Mouse (Mus musculus): ENCODE measurements around the gene Gm20388.
A peak's percentile ranks its signal among the peaks of the same experiment; 100 is the strongest.
"Not testable (repeated sequence)": the region's sequence is repeated elsewhere in the genome, so short reads cannot be mapped to it uniquely, and the experiment has no call there.

Gm20388 gene

DNA sequence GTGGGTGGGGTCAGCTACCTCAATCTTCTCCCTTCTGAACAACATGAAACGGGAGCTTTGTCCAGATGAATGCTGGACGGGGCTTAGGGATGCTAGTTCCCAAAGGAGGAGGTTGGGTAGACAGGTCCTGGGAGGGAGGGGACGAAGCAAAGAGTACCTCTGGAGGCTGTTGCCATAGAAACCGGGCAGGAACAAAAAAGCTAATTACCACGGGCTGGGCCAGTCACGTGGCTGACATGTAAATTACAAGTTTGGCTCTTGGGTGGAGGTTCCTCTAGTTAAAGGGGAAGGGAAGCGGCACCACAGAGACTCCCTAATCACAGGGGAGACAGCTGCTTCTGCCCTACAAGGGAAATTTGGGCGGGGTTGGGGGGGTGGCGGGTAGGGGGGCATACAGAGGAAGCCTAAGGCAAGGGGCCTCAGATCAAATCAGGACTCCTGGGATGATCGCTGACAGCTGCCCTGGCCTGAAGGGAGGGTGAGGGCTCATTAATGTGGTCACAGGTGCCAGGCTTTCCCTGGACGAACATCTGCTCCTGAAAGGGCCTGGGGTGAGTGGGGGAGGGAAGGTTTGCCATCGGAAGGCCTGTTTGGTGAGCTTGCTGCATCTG, 3502.0 kb downstream of the Gm20388 start:
- DNase-seq (ENCODE audit: low spot score in 2 of 2), result peak in 1 of 2 experiments; percentile 59

DNA sequence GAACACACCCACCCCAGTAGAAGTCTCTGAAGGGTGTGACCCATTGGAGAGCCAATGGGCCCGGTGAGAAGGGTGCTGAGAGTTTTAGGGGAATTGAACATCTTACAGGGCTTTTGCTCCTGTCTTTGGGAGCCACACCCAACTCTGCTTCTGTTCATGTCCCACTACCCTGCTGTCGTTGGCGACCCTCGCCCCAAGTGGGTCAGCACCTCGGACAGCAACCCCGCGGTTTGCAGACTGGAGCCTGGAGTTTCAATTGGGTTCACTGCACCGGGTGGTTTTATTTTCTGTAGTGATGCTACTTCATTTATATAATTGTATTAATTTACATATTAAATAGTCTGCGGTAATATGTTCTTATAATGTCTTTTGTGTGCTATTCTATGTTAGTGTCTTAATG, 3503.6 kb downstream of the Gm20388 start:
- no peak for DNase-seq (ENCODE audit: low spot score in 2 of 2)

DNA sequence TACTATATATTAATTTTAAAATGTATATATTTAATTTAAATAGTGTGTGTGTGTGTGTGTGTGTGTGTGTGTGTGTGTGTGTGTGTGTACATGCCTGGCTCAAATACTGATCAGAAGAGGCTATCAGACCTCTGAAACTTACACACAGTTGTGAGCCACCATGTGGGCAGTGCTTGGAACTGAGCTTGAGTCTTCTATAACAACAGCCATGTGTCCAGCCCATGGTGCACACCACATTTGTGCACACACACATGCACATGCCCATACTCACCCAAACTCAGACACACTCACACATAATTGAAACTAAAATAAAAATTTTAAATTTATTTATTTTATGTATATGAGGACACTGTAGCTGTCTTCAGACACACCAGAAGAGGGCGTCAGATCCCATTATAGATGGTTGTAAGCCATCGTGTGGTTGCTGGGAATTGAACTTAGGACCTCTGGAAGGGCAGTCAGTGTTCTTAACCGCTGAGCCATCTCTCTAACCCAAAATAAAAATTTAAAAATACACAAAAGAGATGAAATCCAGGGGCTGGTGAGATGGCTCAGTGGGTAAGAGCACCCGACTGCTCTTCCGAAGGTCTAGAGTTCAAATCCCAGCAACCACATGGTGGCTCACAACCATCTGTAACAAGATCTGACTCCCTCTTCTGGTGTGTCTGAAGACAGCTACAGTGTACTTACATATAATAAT, 3504.5 kb downstream of the Gm20388 start:
- DNase-seq (ENCODE audit: low spot score in 2 of 2), result not testable (repeated sequence)

DNA sequence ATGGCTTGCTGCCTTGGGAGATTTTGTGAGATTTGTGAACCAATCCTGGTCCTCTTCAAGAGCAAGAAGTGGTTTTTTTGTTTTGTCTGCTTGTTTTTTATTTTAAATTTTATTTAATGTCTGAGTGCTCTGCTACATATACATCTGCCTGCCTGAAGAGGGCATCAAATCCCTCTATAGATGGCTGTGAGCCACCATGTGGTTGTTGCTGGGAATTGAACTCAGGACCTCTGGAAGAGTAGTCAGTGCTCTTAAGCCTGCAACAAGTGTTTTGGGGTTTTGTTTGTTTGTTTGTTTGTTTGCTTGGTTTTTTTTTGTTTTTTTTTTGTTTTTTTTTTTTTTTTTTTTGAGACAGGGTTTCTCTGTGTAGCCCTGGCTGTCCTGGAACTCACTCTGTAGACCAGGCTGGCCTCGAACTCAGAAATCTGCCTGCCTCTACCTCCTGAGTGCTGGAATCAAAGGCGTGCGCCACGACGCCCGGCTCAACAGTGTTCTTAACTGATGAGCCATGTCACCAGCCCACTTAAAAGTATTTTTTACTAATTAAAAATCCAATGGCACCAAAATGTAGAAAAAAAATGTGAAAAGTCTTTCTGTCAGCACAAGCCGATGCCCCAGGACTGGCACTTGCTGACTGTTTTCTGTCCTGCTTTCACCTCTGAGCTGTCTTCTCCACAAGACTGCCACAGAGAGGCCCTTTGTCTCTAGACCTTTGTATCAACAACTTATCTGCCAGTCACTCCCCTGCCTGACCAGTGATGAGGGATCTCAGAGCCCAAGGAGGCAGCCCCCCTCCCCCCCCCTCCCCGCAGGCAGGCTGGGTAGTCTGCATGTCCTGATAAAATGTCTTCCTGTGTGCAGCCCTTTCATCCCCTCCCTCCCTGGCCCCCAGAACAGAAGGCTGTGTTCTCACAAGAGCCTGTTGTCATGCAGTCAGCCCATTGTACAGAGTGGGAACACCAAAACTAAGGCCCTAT, 3505.6 kb downstream of the Gm20388 start:
- no peak for DNase-seq (ENCODE audit: low spot score in 2 of 2)

DNA sequence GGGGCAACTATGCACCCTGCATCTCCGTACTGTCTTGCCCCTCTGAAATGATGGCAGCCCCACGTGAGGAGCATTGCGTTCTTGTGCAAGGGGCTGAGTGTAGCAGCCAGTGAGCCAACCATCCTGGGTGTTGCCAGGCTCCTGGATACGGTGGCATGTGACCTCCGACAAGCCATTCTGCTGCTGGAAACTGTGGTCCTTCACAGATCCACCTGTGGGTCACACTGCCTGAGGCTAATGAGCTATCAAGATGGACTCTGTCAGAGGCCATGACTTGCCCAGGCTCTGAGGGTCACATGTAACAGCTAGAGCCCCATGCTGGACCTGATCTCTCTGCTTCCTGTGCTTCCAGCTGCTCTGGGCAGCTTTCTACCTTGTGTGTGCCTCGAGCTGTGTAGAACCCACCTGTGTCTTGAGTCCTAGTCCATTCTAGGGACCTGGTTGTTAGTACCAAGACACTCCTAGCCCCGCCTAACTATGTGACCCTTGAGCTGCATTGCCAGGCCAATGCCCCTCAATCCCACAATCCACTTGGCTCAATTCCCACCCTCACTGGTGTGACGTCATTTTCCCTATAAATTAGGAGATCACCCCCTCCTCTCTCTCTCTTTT, 3506.4 kb downstream of the Gm20388 start:
- no peak for DNase-seq (ENCODE audit: low spot score in 2 of 2)

DNA sequence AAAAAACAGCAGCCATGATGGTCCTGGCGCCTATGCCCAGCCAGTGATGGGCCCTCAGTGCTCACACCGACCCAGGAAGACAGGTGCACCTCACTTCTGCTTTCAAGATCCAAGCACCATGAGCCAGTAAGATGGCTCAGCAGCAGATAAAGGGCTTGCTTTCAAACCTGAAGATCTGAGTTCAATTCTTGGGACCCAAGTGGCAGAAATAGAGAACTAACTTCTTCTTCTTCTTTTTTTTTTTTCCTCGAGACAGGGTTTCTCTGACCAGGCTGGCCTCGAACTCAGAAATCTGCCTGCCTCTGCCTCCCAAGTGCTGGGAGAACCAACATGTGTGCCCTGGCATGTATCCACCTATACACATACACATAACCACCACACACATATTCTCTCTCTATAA, 3509.1 kb downstream of the Gm20388 start:
- DNase-seq (ENCODE audit: low spot score in 2 of 2), result no peak

DNA sequence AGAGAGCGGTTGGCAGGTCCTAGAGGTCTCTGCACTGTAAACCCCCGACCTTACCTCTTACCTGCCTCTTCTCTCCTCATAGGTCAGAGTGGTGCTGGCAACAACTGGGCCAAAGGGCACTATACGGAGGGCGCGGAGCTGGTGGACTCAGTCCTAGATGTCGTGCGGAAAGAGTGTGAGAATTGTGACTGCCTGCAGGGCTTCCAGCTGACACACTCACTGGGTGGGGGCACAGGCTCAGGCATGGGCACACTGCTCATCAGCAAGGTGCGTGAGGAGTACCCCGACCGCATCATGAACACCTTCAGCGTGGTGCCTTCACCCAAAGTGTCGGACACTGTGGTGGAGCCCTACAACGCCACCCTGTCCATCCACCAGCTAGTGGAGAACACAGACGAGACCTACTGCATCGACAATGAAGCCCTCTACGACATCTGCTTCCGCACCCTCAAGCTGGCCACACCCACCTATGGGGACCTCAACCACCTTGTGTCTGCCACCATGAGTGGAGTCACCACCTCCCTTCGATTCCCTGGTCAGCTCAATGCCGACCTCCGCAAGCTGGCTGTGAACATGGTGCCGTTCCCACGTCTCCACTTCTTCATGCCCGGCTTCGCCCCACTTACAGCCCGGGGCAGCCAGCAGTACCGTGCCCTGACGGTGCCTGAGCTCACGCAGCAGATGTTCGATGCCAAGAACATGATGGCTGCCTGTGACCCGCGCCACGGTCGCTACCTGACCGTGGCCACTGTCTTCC, 3510.1 kb downstream of the Gm20388 start:
- no peak for DNase-seq (ENCODE audit: low spot score in 2 of 2)

DNA sequence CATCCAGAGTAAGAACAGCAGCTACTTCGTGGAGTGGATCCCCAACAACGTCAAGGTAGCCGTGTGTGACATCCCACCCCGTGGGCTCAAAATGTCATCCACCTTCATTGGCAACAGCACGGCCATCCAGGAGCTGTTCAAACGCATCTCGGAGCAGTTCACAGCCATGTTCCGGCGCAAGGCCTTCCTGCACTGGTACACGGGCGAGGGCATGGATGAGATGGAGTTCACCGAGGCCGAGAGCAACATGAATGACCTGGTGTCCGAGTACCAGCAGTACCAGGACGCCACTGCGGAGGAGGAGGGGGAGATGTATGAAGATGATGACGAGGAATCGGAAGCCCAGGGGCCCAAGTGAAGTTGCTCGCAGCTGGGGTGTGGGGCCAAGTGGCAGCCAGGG, 3510.7 kb downstream of the Gm20388 start:
- DNase-seq (ENCODE audit: low spot score in 2 of 2), result no peak

DNA sequence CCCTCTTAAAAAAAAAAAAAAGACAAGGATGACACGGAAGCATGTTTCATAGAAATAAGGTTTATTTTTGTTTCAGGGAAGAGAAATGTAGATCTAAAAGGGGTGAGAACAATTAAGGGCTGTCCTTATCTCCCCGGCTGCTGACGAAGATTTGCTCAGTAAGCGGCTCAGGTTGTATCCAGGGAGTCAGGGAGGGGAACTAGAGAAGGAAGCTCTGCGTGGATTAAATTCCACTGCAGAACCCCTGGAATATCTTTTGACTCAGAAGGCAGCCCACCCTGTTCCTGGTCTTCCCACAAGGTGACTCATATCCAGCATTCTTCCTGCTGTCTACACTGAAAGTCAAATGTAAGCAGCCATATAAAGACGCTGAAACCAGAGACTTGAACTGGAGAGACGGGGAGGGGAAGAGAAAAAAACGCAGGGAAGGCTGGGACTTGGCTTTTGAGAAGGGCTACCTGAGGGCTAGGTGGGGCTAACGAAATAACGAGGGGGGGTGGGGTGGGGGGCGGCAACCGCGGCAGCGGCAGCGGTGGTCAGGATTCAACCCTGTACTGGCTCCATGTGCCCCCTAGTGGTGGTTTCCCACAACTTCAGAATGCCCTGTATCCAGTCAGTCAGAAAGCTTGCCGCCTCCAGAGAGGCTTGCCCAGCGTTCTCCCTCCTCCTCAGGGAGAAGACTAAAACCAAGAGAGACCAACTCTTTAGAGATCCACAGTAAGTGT, 3511.6 kb downstream of the Gm20388 start:
- peak in 1 of 2 experiments; percentile 68 for DNase-seq (ENCODE audit: low spot score in 2 of 2)

DNA sequence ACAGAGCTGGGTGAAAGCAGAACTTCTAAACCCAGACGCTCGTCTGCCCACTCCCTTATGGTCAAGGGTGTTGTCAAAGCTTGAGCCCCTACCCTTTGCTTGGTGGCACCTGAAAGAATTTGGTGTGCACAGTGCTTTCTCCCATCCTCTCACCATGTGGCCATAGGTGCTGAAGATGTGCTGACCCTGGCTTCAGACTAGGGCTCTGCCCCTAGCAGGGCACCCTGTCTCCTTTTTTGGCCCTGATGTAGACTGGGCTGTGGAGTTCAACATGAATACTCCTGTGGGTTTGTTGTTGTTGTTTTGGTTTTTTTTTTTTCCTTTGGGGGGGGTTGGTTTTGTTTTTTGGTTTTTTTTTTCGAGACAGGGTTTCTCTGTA, 3512.1 kb downstream of the Gm20388 start:
- DNase-seq (ENCODE audit: low spot score in 2 of 2), result no peak

DNA sequence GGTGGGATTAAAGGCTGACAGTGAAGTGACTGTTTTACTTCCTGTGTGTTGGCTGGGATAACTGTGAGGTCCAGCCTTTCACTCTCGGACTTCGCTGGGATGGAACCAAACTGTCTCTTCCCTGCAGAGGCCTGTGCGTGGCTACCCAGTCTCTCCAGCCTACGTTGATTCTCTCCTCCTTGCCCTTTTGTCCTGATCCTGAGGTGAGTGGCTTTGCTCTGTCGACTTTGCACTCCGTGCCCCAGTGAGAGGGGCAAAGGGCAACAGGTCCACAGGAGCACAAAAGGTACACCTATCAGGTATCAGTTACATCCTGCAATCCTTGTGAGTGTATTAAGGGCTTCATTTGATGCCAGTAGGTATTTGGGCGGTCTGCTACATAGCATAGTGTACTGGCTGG, 3512.8 kb downstream of the Gm20388 start, which contains the start of gene Def8:
Gene Def8, plus strand, starts transcription at position 87 of the 400 bp plus-strand sequence.
- DNase-seq (ENCODE audit: low spot score in 2 of 2), result no peak

DNA sequence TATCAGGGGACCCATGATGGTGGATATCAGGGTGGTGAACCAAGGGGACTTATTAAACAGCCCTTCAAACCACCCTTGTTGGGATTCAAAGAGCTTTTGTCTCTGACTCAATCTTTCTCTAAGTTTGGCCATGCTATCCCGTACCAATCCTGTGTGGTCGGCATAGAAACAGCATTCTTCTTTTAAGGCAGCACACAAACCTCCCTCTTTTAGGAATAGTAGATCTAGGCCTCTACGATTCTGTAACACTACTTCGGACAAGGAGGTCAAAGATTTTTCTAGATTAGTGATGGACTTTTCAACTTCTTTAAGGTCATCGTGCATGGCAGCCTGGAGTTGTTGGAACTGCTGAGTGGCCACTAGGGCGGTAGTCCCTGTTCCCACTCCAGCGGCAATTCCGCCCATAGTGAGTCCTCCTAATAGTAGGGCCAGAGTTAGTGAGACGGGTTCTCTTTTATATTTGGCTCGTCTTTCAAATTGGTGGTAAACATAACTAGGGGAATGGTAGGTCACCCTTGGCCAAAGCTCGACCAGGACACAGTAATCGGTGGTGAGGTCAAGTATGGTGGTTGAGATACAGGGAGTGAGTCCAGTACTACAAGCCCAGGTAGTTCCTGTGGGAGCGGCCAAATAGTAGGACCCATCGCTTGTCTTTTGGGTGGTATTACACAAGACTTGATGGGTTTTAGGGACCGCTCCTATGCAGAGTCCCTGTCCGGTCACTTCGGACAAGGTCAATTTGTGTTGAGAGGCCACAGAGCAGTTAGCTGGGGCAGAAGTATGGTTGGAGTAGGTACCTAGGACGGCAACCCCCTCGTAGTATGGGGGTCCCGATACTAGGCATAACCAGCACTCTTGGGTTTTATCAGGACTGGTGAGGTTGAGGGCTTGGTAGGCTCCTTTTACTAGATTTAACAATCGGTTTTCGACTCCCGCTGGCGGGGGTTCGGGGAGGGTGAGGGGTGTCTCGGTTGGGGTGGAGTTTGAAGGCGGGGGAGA, 3516.2 kb downstream of the Gm20388 start:
- no peak for DNase-seq (ENCODE audit: low spot score in 2 of 2)

DNA sequence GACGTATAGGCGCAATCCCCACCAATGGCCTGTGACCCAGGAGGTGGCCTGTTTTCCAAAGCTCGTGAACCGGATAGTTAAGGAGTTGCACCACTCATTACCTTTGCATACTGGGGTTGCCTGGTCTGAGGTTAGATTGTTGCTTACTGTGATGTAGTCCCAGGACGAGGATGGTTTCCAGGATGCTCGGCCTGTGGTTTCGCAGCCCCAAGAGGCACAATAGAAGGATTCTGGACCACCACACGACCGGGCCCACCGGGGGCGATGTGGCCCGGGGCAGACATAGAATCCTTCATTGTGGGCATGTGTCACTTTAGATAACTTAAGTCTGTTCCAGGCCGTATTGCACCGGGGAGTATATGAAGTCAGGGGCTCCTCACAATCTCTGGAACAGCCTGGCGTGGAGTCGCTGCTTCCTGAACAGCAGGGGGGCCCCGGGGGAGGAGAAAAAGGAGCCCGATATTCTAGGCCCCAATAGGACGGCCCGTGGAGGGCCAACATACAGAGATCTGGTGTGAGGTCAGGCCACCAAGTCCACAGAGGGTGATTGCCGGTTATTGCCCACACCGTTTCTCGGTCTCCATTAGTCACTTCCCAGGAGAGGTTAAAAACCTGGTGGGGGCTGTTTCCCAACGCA, 3517.1 kb downstream of the Gm20388 start:
- DNase-seq (ENCODE audit: low spot score in 2 of 2), result no peak

DNA sequence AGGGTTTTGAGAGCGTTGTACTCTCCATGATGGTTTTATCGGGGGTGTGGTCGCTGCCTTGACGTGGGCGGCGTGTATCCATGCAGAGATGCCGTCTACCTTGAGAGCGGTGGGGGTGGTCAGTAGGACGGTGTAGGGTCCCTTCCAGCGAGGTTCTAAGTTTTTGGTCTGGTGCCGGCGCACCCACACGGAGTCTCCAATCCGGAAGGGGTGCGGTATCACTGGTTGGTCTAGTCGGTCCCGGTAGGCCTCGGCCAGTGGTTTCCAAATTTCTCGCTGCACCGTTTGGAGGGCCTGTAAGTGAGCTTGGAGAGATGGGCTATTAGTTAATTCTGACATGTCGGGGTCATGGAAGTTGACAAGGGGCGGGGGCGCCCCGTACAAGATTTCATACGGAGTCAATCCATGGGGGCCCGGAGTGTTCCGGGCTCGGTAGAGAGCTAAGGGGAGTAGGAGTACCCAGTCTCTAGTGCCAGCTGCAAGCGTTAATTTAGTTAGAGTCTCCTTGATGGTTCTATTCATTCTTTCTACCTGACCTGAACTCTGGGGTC, 3517.8 kb downstream of the Gm20388 start:
- no peak for DNase-seq (ENCODE audit: low spot score in 2 of 2)

DNA sequence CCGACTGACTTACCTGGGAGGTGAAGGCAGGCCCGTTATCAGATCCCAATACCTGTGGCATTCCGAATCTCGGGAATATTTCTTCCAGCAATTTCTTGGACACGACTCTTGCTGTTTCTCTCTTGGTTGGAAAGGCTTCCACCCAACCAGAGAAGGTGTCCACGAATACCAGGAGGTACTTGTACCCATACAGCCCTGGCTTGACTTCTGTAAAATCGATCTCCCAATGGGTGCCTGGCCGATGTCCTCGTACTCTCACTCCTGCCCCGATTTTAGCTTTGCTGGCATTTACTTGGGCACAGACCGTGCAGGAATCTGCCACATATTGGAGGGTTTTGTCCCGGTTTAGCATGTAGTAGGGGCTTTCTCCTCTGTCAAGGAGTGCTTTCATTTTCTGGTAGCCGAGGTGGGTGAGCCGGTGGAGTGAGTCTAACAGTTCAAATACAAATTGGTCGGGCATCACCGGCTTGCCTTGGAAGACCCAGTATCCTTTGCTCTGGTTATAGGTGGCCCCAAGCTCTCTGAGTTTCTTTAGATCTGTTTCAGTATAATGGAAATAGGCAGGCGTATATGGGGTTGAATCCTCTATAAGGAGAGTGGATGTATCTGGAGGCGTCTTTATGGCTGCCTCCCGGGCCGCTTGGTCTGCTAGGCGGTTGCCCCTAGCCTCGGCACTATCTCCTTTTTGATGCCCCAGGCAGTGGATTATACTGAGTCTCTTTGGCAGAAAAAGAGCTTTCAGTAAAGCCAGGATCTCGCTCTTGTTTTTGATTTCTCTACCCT, 3518.5 kb downstream of the Gm20388 start:
- DNase-seq (ENCODE audit: low spot score in 2 of 2), result no peak

DNA sequence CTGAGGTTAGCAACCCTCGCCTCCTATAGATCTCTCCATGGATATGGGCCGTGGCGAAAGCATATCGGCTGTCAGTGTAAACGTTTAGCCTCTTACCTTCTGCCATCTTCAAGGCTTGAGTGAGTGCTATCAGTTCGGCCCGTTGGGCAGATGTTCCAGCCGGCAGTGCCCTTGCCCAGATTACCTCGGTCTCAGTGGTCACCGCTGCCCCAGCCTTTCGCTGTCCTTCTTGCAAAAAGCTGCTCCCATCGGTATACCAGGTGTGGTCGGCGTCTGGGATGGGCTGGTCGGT, 3519.0 kb downstream of the Gm20388 start:
- not testable (repeated sequence) for DNase-seq (ENCODE audit: low spot score in 2 of 2)

DNA sequence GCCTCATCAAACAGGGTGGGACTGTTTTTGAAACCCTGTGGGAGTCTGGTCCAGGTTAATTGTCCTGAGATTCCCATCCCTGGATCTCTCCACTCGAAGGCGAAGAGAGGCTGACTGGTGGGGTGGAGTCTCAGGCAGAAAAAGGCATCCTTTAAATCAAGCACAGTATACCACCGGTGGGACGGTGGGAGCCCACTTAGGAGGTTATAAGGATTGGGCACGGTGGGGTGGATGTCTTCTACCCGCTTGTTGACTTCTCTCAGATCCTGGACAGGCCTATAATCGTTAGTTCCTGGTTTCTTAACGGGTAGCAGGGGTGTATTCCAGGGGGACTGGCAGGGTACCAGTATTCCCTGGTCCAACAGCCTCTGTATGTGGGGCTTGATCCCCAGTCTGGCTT, 3520.3 kb downstream of the Gm20388 start:
- DNase-seq (ENCODE audit: low spot score in 2 of 2), result not testable (repeated sequence)

Measured in frontal cortex, postnatal 25 days (tissue).